Mouse (Mus musculus): ENCODE measurements around the gene Gm33815. TPM values are rescaled to one million over a fixed set of nuclear protein-coding genes. Genes with fewer than 3 reads are reported as not detected.

Gene Gm33815
- not detected in 2 replicates for polyA plus RNA-seq (2015; fragmentation: Nextera tagmentation; extraction: Ambion mirVana)

GRCm38 (mm10) chrY:69320832-69321231 lies at the start of gene Gm33815:
Gene Gm33815 (plus strand): TSS chrY:69321132.

